Mouse (Mus musculus): ENCODE results near the gene Cd247. TPM values are rescaled to one million over a fixed set of nuclear protein-coding genes. Genes with fewer than 3 reads are reported as not detected.

The Cd247 gene
- polyA plus RNA-seq, 1 experiment from 2014 or later, result 0.61 TPM

GRCm38 (mm10) chr1:165779954-165780585 lies 8.4 kb upstream of the Cd247 start:
- no peak for ATAC-seq (ENCODE audit: insufficient number of reproducible peaks, low FRiP score, low TSS enrichment, low read depth)
- peak overlapping the region; percentile 32 for H3K4me3 ChIP-seq
- WGBS, result 3% methylated on average over 13 of the region's 13 CpGs
- peaks cover 11% of the 10 kb centered on the region for H3K4me1 ChIP-seq
- peak overlapping the region; percentile 57 for H3K4me2 ChIP-seq
- no peak overlapping the region for H3K27ac ChIP-seq
- H3K27me3 ChIP-seq, result 0 out of 2 replicates have a peak, but pooled peaks cover 3% of the 10 kb centered on the region
- no peaks in the 10 kb centered on the region for H3K36me3 ChIP-seq
- H3K9me3 ChIP-seq, result no peaks in the 10 kb centered on the region
- H3K9ac ChIP-seq, result no peak overlapping the region

DNA sequence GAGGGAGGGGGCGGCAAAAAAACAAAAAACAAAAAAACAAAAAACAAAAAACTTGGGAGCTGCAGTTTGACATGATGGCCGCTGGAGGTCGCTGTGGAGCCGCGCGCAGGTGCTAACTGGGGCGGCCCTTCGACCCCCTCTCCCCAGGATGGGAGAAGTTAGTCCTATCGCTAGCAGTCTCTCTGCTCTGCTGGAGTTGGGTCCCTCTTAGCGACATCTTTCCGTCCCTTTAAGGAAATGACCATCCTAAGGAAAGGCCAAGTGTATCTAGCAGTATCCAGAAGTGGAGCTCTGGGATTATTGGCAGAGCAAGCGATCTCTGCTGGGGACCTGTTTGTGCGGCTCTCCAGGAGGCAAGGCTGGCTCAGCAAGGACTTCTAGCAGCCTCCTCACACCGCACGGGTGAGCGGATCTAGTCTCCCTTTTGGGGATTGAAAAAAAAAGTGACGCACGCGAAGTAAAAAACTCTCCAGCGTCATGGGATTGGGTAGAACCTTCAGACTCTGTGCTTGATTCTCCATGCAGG lies 7.8 kb upstream of the Cd247 start:
- peaks cover 11% of the 10 kb centered on the region for H3K4me1 ChIP-seq
- no peaks in the 10 kb centered on the region for H3K36me3 ChIP-seq
- H3K4me3 ChIP-seq, result peak overlapping the region; percentile 32
- H3K27me3 ChIP-seq, result 0 out of 2 replicates have a peak, but pooled peaks cover 3% of the 10 kb centered on the region
- 3% methylated on average over 20 of the region's 20 CpGs for WGBS
- H3K9ac ChIP-seq, result no peak overlapping the region
- H3K4me2 ChIP-seq, result peak overlapping the region; percentile 57
- no peaks in the 10 kb centered on the region for H3K9me3 ChIP-seq
- H3K27ac ChIP-seq, result no peak overlapping the region
- ATAC-seq (ENCODE audit: insufficient number of reproducible peaks, low FRiP score, low TSS enrichment, low read depth), result no peak

GRCm38 (mm10) chr1:165781426-165781825 lies 7.1 kb upstream of the Cd247 start:
- no peak overlapping the region for H3K9ac ChIP-seq
- H3K27ac ChIP-seq, result no peak overlapping the region
- H3K4me1 ChIP-seq, result peaks cover 14% of the 10 kb centered on the region
- WGBS, result 76% methylated on average over 9 of the region's 9 CpGs
- no peaks in the 10 kb centered on the region for H3K9me3 ChIP-seq
- no peak for ATAC-seq (ENCODE audit: insufficient number of reproducible peaks, low FRiP score, low TSS enrichment, low read depth)
- H3K36me3 ChIP-seq, result no peaks in the 10 kb centered on the region
- H3K4me3 ChIP-seq, result no peak overlapping the region
- H3K4me2 ChIP-seq, result no peak overlapping the region
- H3K27me3 ChIP-seq, result no peaks in the 10 kb centered on the region

DNA sequence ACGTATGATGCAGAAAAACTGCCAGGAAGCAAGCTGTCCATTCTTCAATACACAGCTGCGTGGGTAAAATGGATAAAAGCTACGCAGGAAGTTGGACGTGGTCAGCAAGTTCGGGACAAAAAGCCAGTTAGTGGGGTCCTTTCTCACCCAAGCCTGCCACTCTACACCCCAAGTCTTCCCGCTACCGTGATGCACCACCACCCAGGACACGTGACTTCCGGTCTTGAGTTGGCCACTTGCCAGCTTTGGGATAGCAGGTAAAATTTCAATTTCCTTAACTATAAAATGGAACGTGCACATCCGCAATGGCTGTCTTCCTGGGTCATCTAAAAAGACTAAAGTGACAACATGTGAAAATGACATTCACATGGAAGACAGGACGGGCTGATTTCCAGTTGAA lies 6.6 kb upstream of the Cd247 start:
- Histone ChIP-seq H3K9ac (no peak overlapping the region), H3K27me3 (no peaks in the 10 kb centered on the region), H3K4me1 (peaks cover 15% of the 10 kb centered on the region), H3K4me3 (no peak overlapping the region), H3K9me3 (no peaks in the 10 kb centered on the region), H3K36me3 (no peaks in the 10 kb centered on the region), H3K27ac (no peak overlapping the region), H3K4me2 (no peak overlapping the region)
- 79% methylated on average over 12 of the region's 12 CpGs for WGBS
- no peak for ATAC-seq (ENCODE audit: insufficient number of reproducible peaks, low FRiP score, low TSS enrichment, low read depth)

- Histone ChIP-seq H3K4me1 (0 out of 2 replicates have a peak, but pooled peaks cover 4% of the 10 kb centered on the region), H3K27me3 (peaks cover 7% of the 10 kb centered on the region; the same call in 1 of the 2 replicates), H3K9me3 (no peaks in the 10 kb centered on the region), H3K9ac (no peak overlapping the region), H3K36me3 (no peaks in the 10 kb centered on the region), H3K27ac (no peak overlapping the region), H3K4me2 (peak overlapping the region; percentile 7; the same call in 1 of the 2 replicates), H3K4me3 (no peak overlapping the region)
- 21% methylated on average over 11 of the region's 11 CpGs for WGBS
- ATAC-seq (ENCODE audit: insufficient number of reproducible peaks, low FRiP score, low TSS enrichment, low read depth), result 0 out of 2 replicates have a peak, but pooled peaks have one; percentile 36
Measured at GRCm38 (mm10) chr1:165786296-165786695, 2.2 kb upstream of the Cd247 start.

DNA sequence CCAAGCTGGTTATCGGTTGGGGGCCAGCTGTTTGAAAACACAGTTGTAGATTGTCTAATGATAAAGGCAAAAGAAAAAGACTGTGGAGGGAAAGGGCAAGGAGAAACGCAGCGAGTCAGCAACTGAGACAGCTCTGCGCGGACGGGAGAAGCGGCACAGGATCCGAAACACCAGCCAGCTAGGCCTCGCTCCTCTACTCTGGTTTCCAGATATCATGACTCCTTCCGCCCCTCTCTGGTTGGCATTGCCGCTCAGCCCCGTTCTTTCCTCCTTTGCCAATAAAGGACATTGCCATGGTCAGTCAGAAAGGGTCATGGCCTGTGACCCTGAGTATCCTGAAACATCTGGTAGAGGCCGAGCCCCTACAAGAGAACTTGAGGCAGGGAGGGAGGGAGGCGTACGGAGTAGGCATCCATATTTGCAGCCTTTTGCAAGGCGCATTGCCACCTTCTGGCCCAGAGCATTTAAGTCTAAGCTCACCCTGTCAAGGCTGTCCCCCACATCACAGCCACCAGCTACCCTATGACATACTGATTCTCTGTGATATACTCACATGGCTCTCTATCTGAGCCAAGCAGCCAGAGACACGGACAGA lies 682 bp downstream of the Cd247 start:
- 84% methylated on average over 17 of the region's 17 CpGs for WGBS
- Histone ChIP-seq H3K27ac (no peak overlapping the region), H3K36me3 (no peaks in the 10 kb centered on the region), H3K4me1 (0 out of 2 replicates have a peak, but pooled peaks cover 4% of the 10 kb centered on the region), H3K4me2 (no peak overlapping the region), H3K4me3 (no peak overlapping the region), H3K27me3 (peaks cover 7% of the 10 kb centered on the region; the same call in 1 of the 2 replicates), H3K9me3 (no peaks in the 10 kb centered on the region), H3K9ac (no peak overlapping the region)
- ATAC-seq (ENCODE audit: insufficient number of reproducible peaks, low FRiP score, low TSS enrichment, low read depth), result no peak

GRCm38 (mm10) chr1:165789963-165790362 lies 1.5 kb downstream of the Cd247 start:
- Histone ChIP-seq H3K27me3 (peaks cover 7% of the 10 kb centered on the region; the same call in 1 of the 2 replicates), H3K4me2 (no peak overlapping the region), H3K27ac (no peak overlapping the region), H3K36me3 (no peaks in the 10 kb centered on the region), H3K9me3 (no peaks in the 10 kb centered on the region), H3K9ac (no peak overlapping the region), H3K4me3 (no peak overlapping the region), H3K4me1 (0 out of 2 replicates have a peak, but pooled peaks cover 4% of the 10 kb centered on the region)
- 74% methylated on average over 6 of the region's 6 CpGs for WGBS
- no peak for ATAC-seq (ENCODE audit: insufficient number of reproducible peaks, low FRiP score, low TSS enrichment, low read depth)

GRCm38 (mm10) chr1:165790461-165791210 lies 2.2 kb downstream of the Cd247 start:
- Histone ChIP-seq H3K9me3 (no peaks in the 10 kb centered on the region), H3K4me3 (no peak overlapping the region), H3K27ac (no peak overlapping the region), H3K27me3 (peaks cover 7% of the 10 kb centered on the region; the same call in 1 of the 2 replicates), H3K9ac (no peak overlapping the region), H3K4me1 (0 out of 2 replicates have a peak, but pooled peaks cover 4% of the 10 kb centered on the region), H3K4me2 (no peak overlapping the region), H3K36me3 (no peaks in the 10 kb centered on the region)
- ATAC-seq (ENCODE audit: insufficient number of reproducible peaks, low FRiP score, low TSS enrichment, low read depth), result no peak
- 85% methylated on average over 17 of the region's 17 CpGs for whole genome bisulfite sequencing

- Histone ChIP-seq H3K4me1 (0 out of 2 replicates have a peak, but pooled peaks cover 1% of the 10 kb centered on the region), H3K4me2 (no peak overlapping the region), H3K27me3 (peaks cover 7% of the 10 kb centered on the region; the same call in 1 of the 2 replicates), H3K9ac (no peak overlapping the region), H3K36me3 (no peaks in the 10 kb centered on the region), H3K4me3 (no peak overlapping the region), H3K9me3 (no peaks in the 10 kb centered on the region), H3K27ac (no peak overlapping the region)
- no peak for ATAC-seq (ENCODE audit: insufficient number of reproducible peaks, low FRiP score, low TSS enrichment, low read depth)
- 88% methylated on average over 9 of the region's 9 CpGs for WGBS
Measured at GRCm38 (mm10) chr1:165791411-165791810, 2.9 kb downstream of the Cd247 start.

DNA sequence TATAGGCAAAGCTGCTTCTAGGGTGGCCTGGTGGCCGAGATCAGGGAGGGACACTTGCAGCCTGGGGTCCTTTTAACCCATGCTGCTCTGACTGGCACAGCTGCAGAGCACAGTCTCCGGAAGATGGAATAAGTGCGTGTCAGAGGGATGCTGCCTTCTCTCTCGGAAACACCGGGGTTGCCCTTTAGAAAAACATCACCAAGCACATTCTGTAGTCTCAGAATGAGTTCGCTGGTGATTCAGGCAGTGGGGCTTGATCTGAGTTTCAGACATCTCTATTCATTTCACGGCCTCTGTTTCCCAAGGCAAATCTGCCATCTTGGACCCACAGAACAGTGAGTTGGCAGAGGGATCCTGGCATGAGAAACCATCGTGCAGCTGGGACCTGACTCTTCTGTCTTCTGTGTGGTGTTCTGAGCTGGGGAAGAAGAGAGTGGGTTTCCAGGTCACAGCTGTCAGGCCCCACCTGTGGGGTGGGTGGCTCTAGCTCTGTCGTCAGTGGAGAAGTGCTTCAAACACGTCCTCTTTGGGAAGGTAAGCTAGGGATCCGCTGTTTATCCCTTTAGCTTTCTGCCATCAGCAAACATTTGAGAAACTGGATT lies 13.3 kb downstream of the Cd247 start:
- no peak overlapping the region for H3K4me3 ChIP-seq

GRCm38 (mm10) chr1:165803107-165803506 lies 14.6 kb downstream of the Cd247 start:
- no peaks in the 10 kb centered on the region for H3K27me3 ChIP-seq
- H3K9me3 ChIP-seq, result no peaks in the 10 kb centered on the region
- no peak overlapping the region for H3K27ac ChIP-seq
- ATAC-seq (ENCODE audit: insufficient number of reproducible peaks, low FRiP score, low TSS enrichment, low read depth), result no peak
- H3K4me1 ChIP-seq, result no peaks in the 10 kb centered on the region
- 85% methylated on average over 5 of the region's 5 CpGs for WGBS
- no peaks in the 10 kb centered on the region for H3K36me3 ChIP-seq
- no peak overlapping the region for H3K4me3 ChIP-seq
- H3K9ac ChIP-seq, result no peak overlapping the region
- no peak overlapping the region for H3K4me2 ChIP-seq

More for the DNA sequence above, 13.3 kb downstream of the Cd247 start:
- Histone ChIP-seq H3K4me1 (no peaks in the 10 kb centered on the region), H3K9ac (no peak overlapping the region), H3K4me2 (no peak overlapping the region), H3K27me3 (no peaks in the 10 kb centered on the region), H3K27ac (no peak overlapping the region), H3K9me3 (no peaks in the 10 kb centered on the region), H3K36me3 (no peaks in the 10 kb centered on the region)
- WGBS, result 84% methylated on average over 11 of the region's 11 CpGs
- ATAC-seq (ENCODE audit: insufficient number of reproducible peaks, low FRiP score, low TSS enrichment, low read depth), result no peak

All from limb, embryonic 15.5 days (tissue).